Mouse (Mus musculus) heart, adult 2 months (tissue): ENCODE data around the gene Tacr2. TPM values are rescaled to one million over a fixed set of nuclear protein-coding genes. Genes with fewer than 3 reads are reported as not detected.

Experiments
- DNase-seq, 2 experiments: peaks; one replicate each; pipeline ENCODE4 v3.0.0; 2021
- H3K27ac ChIP-seq: fragments of 200-600 bp; 2 replicates; pipeline ENCODE4 v1.8.1; 2022
- H3K27me3 ChIP-seq: fragments of 200-500 bp; 2 replicates; pipeline ENCODE4 v1.6.1; 2012; ENCODE audit warnings: mild to moderate bottlenecking, low read length, inconsistent platforms, mixed read lengths; ENCODE audit not compliant: control insufficient read depth, insufficient read depth
- H3K36me3 ChIP-seq: fragments of 200-500 bp; 2 replicates; pipeline ENCODE4 v1.6.1; 2012; ENCODE audit warnings: low read length, inconsistent platforms; ENCODE audit not compliant: control insufficient read depth, insufficient read depth
- H3K4me1 ChIP-seq: fragments of 200-500 bp; 2 replicates; pipeline ENCODE4 v1.6.1; 2011; ENCODE audit warnings: low read length; ENCODE audit not compliant: control insufficient read depth, insufficient read depth
- H3K4me3 ChIP-seq: fragments of 200-600 bp; 2 replicates; pipeline ENCODE4 v1.8.1; 2022
- H3K79me2 ChIP-seq: fragments of 200-500 bp; replicated peaks from 2 replicates; pipeline ENCODE4 v1.6.1; 2012; ENCODE audit warnings: mild to moderate bottlenecking, inconsistent platforms, low read length, moderate library complexity, mixed read lengths; ENCODE audit not compliant: control insufficient read depth, insufficient read depth
- H3K9ac ChIP-seq: fragments of 200-500 bp; 2 replicates; pipeline ENCODE4 v1.6.1; 2012; ENCODE audit warnings: low read depth, mild to moderate bottlenecking, control low read depth, inconsistent platforms, low read length, mixed read lengths
- CTCF ChIP-seq: fragments of 200-600 bp; IDR thresholded peaks from 2 replicates; pipeline ENCODE4 v1.8.1; 2022; ENCODE audit warnings: antibody characterized with exemption, mild to moderate bottlenecking, moderate library complexity
- EP300 ChIP-seq: fragments of 200-500 bp; IDR thresholded peaks from 2 replicates; pipeline ENCODE4 v1.6.1; 2011; ENCODE audit warnings: low read depth, low read length, control low read depth; ENCODE audit not compliant: insufficient read depth
- POLR2A ChIP-seq: fragments of 200-500 bp; IDR thresholded peaks from 2 replicates; pipeline ENCODE4 v1.6.1; 2011; ENCODE audit warnings: mild to moderate bottlenecking, low read depth, low read length, control low read depth; ENCODE audit not compliant: insufficient read depth
- WGBS: fragments of 180-500 bp; shearing (Covaris S2); methylation state at CpG from one replicate; pipeline ENCODE4 v1.1.7; 2018; 5-methylcytosine and 5-hydroxymethylcytosine counted together
- intact Hi-C: fragments of 180-260 bp; cut with DNase I; formaldehyde crosslinking; loops from one replicate; pipeline ENCODE4 v1.15.1; 2025
- polyA plus RNA-seq: library from polyadenylated mRNA; depleted of rRNA; stranded (reverse); fragments of >200 nt; gene quantifications from 2 replicates; pipeline ENCODE4 v1.2.3, GENCODE M21; 2012
- total RNA-seq, 2 experiments: library from RNA; stranded (reverse); gene quantifications; 2 replicates each; pipeline ENCODE4 v1.2.3; 2021

Gene Tacr2
- total and polyA plus RNA-seq, 3 experiments, result not detected

DNA sequence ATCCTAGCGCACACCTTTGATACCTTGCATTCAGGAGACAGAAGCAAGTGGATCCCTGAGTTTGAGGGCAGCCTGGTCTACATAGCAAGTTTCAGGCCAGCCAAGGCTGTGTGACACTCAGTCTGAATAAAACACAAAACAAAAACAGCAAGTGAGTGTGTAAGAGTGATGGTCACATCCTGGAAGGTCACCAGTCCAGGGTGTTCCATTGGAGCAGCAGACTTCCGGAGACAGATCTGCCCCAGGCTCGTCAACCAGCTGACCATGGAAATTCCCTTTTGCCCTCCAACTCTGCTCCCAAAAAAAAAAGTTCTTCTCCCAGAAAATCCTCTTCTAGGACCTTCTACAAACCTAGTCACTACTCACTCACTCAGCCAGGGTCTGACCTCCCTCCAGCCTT lies 20.4 kb upstream of the Tacr2 start:
- H3K27me3 ChIP-seq, result no peaks in the 10 kb centered on the region
- H3K27ac ChIP-seq, result peak overlapping the region; percentile 73
- peaks cover 4% of the 10 kb centered on the region for H3K4me1 ChIP-seq
- intact Hi-C loops, result loop anchor here (1.0 kb wide), 1 partner anchor 15 kb away; no protein-coding TSS in a partner anchor
- no peaks in the 10 kb centered on the region for H3K79me2 ChIP-seq
- TF ChIP-seq EP300 (no peak), POLR2A (no peak), CTCF (no peak)
- DNase-seq, result no peak
- H3K4me3 ChIP-seq, result peak overlapping the region; percentile 57; the same call in 1 of the 2 replicates
- no peaks in the 10 kb centered on the region for H3K36me3 ChIP-seq
- no peak overlapping the region for H3K9ac ChIP-seq
- WGBS, result 68% methylated on average over 3 of the region's 3 CpGs

- H3K4me3 ChIP-seq, result no peak overlapping the region
- H3K9ac ChIP-seq, result no peak overlapping the region
- no peaks in the 10 kb centered on the region for H3K36me3 ChIP-seq
- no peak for DNase-seq
- WGBS, result 89% methylated on average over 6 of the region's 6 CpGs
- intact Hi-C loops, result no loop called here
- H3K27ac ChIP-seq, result no peak overlapping the region
- H3K27me3 ChIP-seq, result no peaks in the 10 kb centered on the region
- peaks cover 2% of the 10 kb centered on the region for H3K4me1 ChIP-seq
- TF ChIP-seq POLR2A (no peak), EP300 (no peak), CTCF (no peak)
- H3K79me2 ChIP-seq, result no peaks in the 10 kb centered on the region
These were observed 16.1 kb upstream of the Tacr2 start for GRCm38 (mm10) chr10:62236165-62236564.

DNA sequence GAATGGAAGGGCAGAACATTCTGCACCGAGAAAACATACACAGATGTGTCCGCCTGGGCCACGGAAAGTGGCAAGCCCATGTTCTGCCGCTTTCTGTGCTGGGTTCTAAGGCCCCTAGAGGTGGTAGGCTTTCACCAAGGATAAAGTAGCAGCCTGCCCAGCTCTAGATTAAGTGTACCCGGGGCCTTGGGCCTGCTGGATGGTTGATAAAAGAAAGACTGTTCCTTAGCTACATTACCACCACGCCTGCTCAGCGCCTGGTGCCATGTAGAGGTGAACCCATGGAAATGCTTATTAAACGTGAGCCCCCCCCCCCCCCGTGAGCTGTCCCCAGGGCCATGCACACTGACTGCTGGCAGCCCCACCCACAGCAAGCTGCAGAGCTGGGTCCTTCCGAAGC lies 15.0 kb upstream of the Tacr2 start:
- H3K36me3 ChIP-seq, result no peaks in the 10 kb centered on the region
- WGBS, result 67% methylated on average over 10 of the region's 10 CpGs
- no peak for DNase-seq
- no peak overlapping the region for H3K9ac ChIP-seq
- H3K4me3 ChIP-seq, result no peak overlapping the region
- H3K4me1 ChIP-seq, result no peaks in the 10 kb centered on the region
- no peaks in the 10 kb centered on the region for H3K79me2 ChIP-seq
- H3K27ac ChIP-seq, result no peak overlapping the region
- H3K27me3 ChIP-seq, result no peaks in the 10 kb centered on the region
- no peak for TF ChIP-seq EP300
- no peak for TF ChIP-seq CTCF
- TF ChIP-seq POLR2A, result no peak
- intact Hi-C loops, result no loop called here

GRCm38 (mm10) chr10:62238688-62239087 lies 13.6 kb upstream of the Tacr2 start:
- Histone ChIP-seq H3K36me3 (no peaks in the 10 kb centered on the region), H3K79me2 (no peaks in the 10 kb centered on the region), H3K4me1 (no peaks in the 10 kb centered on the region), H3K9ac (no peak overlapping the region), H3K27ac (no peak overlapping the region), H3K4me3 (no peak overlapping the region), H3K27me3 (no peaks in the 10 kb centered on the region)
- intact Hi-C loops, result no loop called here
- WGBS, result 91% methylated on average over 3 of the region's 3 CpGs
- DNase-seq, result no peak
- no peak for TF ChIP-seq CTCF
- TF ChIP-seq POLR2A, result no peak
- TF ChIP-seq EP300, result no peak

DNA sequence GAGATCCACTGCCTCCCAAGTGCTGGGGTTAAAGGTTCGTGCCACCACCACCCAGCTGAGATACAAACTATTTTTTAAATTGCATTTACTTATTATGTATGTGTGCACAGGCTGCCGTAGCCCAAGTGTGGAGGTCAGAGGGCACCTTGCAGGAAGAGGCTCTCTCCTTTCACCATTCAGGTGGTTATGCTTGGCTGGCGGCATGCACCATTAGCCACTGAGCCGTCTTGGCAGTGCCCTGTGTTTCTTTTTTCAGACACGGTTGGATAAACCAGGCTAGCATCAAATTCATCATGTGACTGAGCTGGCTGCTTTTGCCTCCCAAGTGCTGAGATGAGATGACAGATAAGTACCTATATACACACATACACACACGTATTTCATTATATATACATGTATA lies 13.0 kb upstream of the Tacr2 start:
- peak in 1 of 2 experiments; percentile 53 for DNase-seq

DNA sequence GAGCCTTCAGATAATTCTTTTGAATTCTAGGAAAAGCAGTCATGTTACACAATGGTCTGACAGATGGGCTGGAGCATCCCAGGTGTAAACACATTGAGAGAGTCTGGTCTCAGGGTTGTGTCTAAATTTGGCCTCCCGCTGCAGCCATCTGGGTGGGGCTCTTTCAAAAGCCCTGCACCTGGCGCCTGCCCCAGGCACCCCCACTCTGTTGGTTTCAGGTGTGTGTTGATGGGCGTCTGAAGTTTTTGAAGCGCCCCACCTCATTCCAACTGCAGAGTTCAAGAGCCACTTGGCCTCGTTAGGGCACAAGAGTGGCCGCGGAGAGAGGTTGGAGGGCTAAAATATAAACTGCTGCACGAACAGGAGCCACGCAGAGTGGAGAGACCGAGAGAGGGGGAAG lies 9.9 kb upstream of the Tacr2 start:
- no peaks in the 10 kb centered on the region for H3K79me2 ChIP-seq
- no peak for TF ChIP-seq EP300
- TF ChIP-seq POLR2A, result no peak
- no peak for TF ChIP-seq CTCF
- intact Hi-C loops, result no loop called here

More for the DNA sequence above, 13.0 kb upstream of the Tacr2 start:
- Histone ChIP-seq H3K27me3 (no peaks in the 10 kb centered on the region), H3K36me3 (no peaks in the 10 kb centered on the region), H3K79me2 (no peaks in the 10 kb centered on the region), H3K27ac (no peak overlapping the region), H3K9ac (no peak overlapping the region), H3K4me1 (no peaks in the 10 kb centered on the region), H3K4me3 (no peak overlapping the region)
- TF ChIP-seq POLR2A, result no peak
- TF ChIP-seq EP300, result 0 out of 2 replicates have a peak, but pooled peaks have one; percentile 6
- intact Hi-C loops, result no loop called here
- WGBS, result 48% methylated on average over 6 of the region's 6 CpGs

More for the DNA sequence above, 9.9 kb upstream of the Tacr2 start:
- Histone ChIP-seq H3K4me1 (no peaks in the 10 kb centered on the region), H3K27ac (no peak overlapping the region), H3K4me3 (no peak overlapping the region), H3K9ac (no peak overlapping the region), H3K36me3 (no peaks in the 10 kb centered on the region), H3K27me3 (no peaks in the 10 kb centered on the region)
- WGBS, result 75% methylated on average over 10 of the region's 10 CpGs
- no peak for DNase-seq
